Mouse (Mus musculus): Measurements from ENCODE around the gene Zeb2. TPM values are rescaled to one million over a fixed set of nuclear protein-coding genes. Genes with fewer than 3 reads are reported as not detected.

Gene Zeb2
- polyA plus RNA-seq (2012; rRNA removed) (3.9 and 5.7 TPM in 2 replicates), polyA plus RNA-seq (2014; fragmentation: Nextera tagmentation; extraction: Ambion mirVana) (9.9 and 11.4 TPM in 2 replicates)

DNA sequence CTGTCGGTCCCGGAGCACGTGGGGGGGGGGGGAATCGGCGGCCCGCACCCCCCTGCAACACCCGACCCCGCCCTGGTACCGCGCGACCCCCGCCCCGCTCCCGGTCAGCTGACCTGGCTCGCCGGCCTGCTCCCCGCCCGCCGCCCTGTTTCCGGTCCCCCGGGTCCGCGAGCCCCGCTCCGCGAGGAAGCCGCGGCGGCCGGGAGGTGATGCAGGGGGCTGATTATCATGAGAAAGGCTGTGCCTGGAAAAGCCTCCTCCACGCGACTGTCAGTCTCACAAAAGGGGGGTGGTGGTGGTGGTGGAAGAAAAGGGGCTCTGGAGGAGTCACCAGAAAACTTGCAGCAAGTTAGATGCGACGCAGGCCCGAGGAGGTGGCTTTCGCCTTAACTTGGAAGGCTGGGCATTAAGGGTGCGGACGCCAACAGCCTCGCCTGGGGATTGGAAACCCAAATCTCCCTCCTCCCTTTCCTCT lies at the start of gene Zeb2:
TSS of gene Zeb2 (minus strand) at position 309 of the 475 bp plus-strand sequence.
- H3K4me2 ChIP-seq (ENCODE audit: low read depth): peak within 1 kb of the TSS; percentile 85
- H3K27ac ChIP-seq: peak within 1 kb of the TSS; percentile 10; the same call in 1 of the 2 replicates
- ATAC-seq (ENCODE audit: insufficient read depth): peak; percentile 44; the same call in 1 of the 2 replicates
- no peak for TF ChIP-seq CTCF (IDR thresholded peaks at IDR 0.05; ENCODE audit: low read depth)
- no peak for TF ChIP-seq EP300 (IDR thresholded peaks at IDR 0.05; ENCODE audit: low read depth)
- H3K4me3 ChIP-seq (ENCODE audit: insufficient read depth in 1 of 2, low read depth in 2 of 2, low read length in 2 of 2): peak within 1 kb of the TSS; percentile 66 to 78
- peaks cover 4 to 10% of the 10 kb centered on the region in 2 experiments for H3K4me1 ChIP-seq (replicated peaks; ENCODE audit: control insufficient read depth in 2 of 2, insufficient read depth in 2 of 2, low read length in 1 of 2)
- no peaks in the 10 kb centered on the region for H3K36me3 ChIP-seq (replicated peaks; ENCODE audit: control insufficient read depth, insufficient read depth, low read depth)
- no peaks in the 10 kb centered on the region for H3K9me3 ChIP-seq (ENCODE audit: control insufficient read depth, low read length)
- DNase-seq (ENCODE audit: low read depth in 3 of 3, low spot score in 3 of 3): no peak
- WGBS (ENCODE audit: insufficient replicate concordance): 2% methylated on average over 29 of the region's 39 CpGs
- peak within 1 kb of the TSS; percentile 79 for H3K9ac ChIP-seq (replicated peaks)
- no peaks in the 10 kb centered on the region; the same call in 1 of the 2 replicates for H3K27me3 ChIP-seq (ENCODE audit: control insufficient read depth, insufficient read depth, low read length)

- 75% methylated on average over 5 of the region's 5 CpGs for WGBS (ENCODE audit: insufficient replicate concordance)
- TF ChIP-seq CTCF (IDR thresholded peaks at IDR 0.05; ENCODE audit: low read depth) (no peak), EP300 (IDR thresholded peaks at IDR 0.05; ENCODE audit: low read depth) (no peak)
- Histone ChIP-seq H3K27me3 (ENCODE audit: control insufficient read depth, insufficient read depth, low read length) (no peaks in the 10 kb centered on the region), H3K9me3 (ENCODE audit: control insufficient read depth, low read length) (no peaks in the 10 kb centered on the region), H3K4me2 (ENCODE audit: low read depth) (no peak overlapping the region), H3K27ac (no peak overlapping the region), H3K4me3 (ENCODE audit: insufficient read depth in 1 of 2, low read depth in 2 of 2, low read length in 2 of 2) (no peak overlapping the region), H3K36me3 (replicated peaks; ENCODE audit: control insufficient read depth, insufficient read depth, low read depth) (no peaks in the 10 kb centered on the region), H3K4me1 (replicated peaks; ENCODE audit: control insufficient read depth in 2 of 2, insufficient read depth in 2 of 2, low read length in 1 of 2) (no peaks in the 10 kb centered on the region), H3K9ac (replicated peaks) (no peak overlapping the region)
- DNase-seq (ENCODE audit: low read depth in 3 of 3, low spot score in 3 of 3) (no peak), ATAC-seq (ENCODE audit: insufficient read depth) (no peak)
Observed at GRCm38 (mm10) chr2:45158785-45159184, 41.6 kb upstream of the Zeb2 start.

DNA sequence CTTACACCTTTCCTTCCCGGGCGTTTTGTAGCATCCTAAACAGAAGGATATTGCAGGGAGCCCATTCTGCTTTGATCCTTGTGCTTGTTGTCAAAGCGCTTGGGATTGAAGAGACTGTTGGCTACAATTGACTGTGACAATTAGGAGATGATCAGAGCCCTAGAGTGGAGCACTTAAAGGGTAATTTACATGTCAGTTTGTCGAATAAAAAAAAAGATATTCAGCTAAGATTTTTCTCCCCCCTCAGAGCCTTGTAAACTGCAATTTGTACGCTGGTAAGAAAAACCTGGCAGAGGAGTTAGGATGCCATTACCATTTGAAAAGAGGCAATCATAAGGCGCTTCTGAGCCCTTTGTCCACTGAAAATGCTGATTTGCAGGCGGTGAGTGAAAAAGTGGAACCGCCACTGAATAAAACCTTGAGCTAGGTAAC lies 41.2 kb upstream of the Zeb2 start:
- H3K36me3 ChIP-seq (replicated peaks; ENCODE audit: control insufficient read depth, insufficient read depth, low read depth): no peaks in the 10 kb centered on the region
- no peaks in the 10 kb centered on the region for H3K27me3 ChIP-seq (ENCODE audit: control insufficient read depth, insufficient read depth, low read length)
- no peak overlapping the region for H3K9ac ChIP-seq (replicated peaks)
- no peaks in the 10 kb centered on the region for H3K4me1 ChIP-seq (replicated peaks; ENCODE audit: control insufficient read depth in 2 of 2, insufficient read depth in 2 of 2, low read length in 1 of 2)
- no peak for ATAC-seq (ENCODE audit: insufficient read depth)
- DNase-seq (ENCODE audit: low read depth in 3 of 3, low spot score in 3 of 3): no peak
- TF ChIP-seq EP300 (IDR thresholded peaks at IDR 0.05; ENCODE audit: low read depth): no peak
- TF ChIP-seq CTCF (IDR thresholded peaks at IDR 0.05; ENCODE audit: low read depth): no peak
- no peak overlapping the region for H3K4me2 ChIP-seq (ENCODE audit: low read depth)
- H3K4me3 ChIP-seq (ENCODE audit: insufficient read depth in 1 of 2, low read depth in 2 of 2, low read length in 2 of 2): no peak overlapping the region
- no peaks in the 10 kb centered on the region for H3K9me3 ChIP-seq (ENCODE audit: control insufficient read depth, low read length)
- H3K27ac ChIP-seq: no peak overlapping the region
- 48% methylated on average over 8 of the region's 8 CpGs for WGBS (ENCODE audit: insufficient replicate concordance)

DNA sequence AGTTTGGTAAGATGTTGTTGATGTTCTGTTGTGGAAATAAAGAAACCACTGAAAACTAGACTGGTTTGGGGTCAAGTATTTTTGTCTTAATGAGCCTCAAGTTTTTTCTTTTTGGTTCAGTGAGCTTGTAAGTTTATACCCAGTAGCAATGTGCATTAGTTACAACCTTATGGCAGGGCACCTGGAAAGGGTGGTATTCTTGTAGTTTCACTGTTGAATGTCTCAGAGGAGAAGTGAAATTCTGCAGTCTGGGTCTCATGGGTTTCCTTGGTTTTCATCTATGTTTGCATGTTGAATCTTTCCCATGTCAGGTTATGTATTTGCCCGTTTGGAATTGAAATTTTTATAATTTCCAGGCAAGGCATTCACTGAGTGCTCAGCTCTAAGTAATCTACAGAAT lies 36.1 kb upstream of the Zeb2 start:
- Histone ChIP-seq H3K4me3 (ENCODE audit: insufficient read depth in 1 of 2, low read depth in 2 of 2, low read length in 2 of 2) (no peak overlapping the region), H3K9ac (replicated peaks) (no peak overlapping the region), H3K27ac (no peak overlapping the region), H3K4me2 (ENCODE audit: low read depth) (no peak overlapping the region), H3K4me1 (replicated peaks; ENCODE audit: control insufficient read depth in 2 of 2, insufficient read depth in 2 of 2, low read length in 1 of 2) (no peaks in the 10 kb centered on the region), H3K9me3 (ENCODE audit: control insufficient read depth, low read length) (no peaks in the 10 kb centered on the region), H3K36me3 (replicated peaks; ENCODE audit: control insufficient read depth, insufficient read depth, low read depth) (no peaks in the 10 kb centered on the region), H3K27me3 (ENCODE audit: control insufficient read depth, insufficient read depth, low read length) (no peaks in the 10 kb centered on the region)
- no peak for TF ChIP-seq CTCF (IDR thresholded peaks at IDR 0.05; ENCODE audit: low read depth)
- no peak for TF ChIP-seq EP300 (IDR thresholded peaks at IDR 0.05; ENCODE audit: low read depth)
- ATAC-seq (ENCODE audit: insufficient read depth): no peak
- DNase-seq (ENCODE audit: low read depth in 3 of 3, low spot score in 3 of 3): no peak
- 27% methylated on average over 1 of the region's 1 CpGs for WGBS (ENCODE audit: insufficient replicate concordance)

DNA sequence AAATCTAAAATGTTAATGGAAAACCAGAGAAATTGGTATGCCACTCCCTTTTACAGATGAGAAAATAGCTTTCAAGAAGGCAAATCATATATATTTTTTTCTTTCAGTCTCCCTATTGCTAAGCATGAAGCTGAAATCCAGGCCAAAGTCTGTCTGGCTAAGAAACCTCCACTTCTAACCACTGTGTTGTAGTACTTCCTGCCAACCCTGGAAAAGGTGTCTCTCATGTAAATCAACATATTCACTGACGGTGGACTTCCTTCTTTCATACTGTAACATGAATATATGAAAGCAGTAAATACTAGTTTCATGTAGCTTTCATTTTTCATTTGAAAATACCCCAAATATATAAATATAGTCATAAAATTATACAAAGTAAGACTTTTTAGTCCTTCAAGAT lies 26.0 kb upstream of the Zeb2 start:
- Histone ChIP-seq H3K36me3 (replicated peaks; ENCODE audit: control insufficient read depth, insufficient read depth, low read depth) (no peaks in the 10 kb centered on the region), H3K4me1 (replicated peaks; ENCODE audit: control insufficient read depth in 2 of 2, insufficient read depth in 2 of 2, low read length in 1 of 2) (no peaks in the 10 kb centered on the region), H3K4me3 (ENCODE audit: insufficient read depth in 1 of 2, low read depth in 2 of 2, low read length in 2 of 2) (no peak overlapping the region), H3K9ac (replicated peaks) (no peak overlapping the region), H3K4me2 (ENCODE audit: low read depth) (no peak overlapping the region), H3K27me3 (ENCODE audit: control insufficient read depth, insufficient read depth, low read length) (no peaks in the 10 kb centered on the region), H3K27ac (no peak overlapping the region), H3K9me3 (ENCODE audit: control insufficient read depth, low read length) (no peaks in the 10 kb centered on the region)
- ATAC-seq (ENCODE audit: insufficient read depth) (no peak), DNase-seq (ENCODE audit: low read depth in 3 of 3, low spot score in 3 of 3) (no peak)
- 50% methylated on average over 1 of the region's 1 CpGs for WGBS (ENCODE audit: insufficient replicate concordance)
- TF ChIP-seq CTCF (IDR thresholded peaks at IDR 0.05; ENCODE audit: low read depth): no peak
- no peak for TF ChIP-seq EP300 (IDR thresholded peaks at IDR 0.05; ENCODE audit: low read depth)
